Mouse (Mus musculus) kidney, adult 2 months (tissue): ENCODE measurements at regions not wholly inside any gene's neighbourhood (a gene's known extent, or its start where the extent isn't known, plus 50 kb on each side); places are given as distances from the start of the nearest gene placed in this dataset.

Experiments used
- DNase-seq: peaks from one replicate; pipeline ENCODE4 v3.0.0; 2021
- H3K27ac ChIP-seq: fragments of 200-500 bp; 2 replicates; pipeline ENCODE4 v1.5.1; 2012; ENCODE audit warnings: low read depth, low read length, control low read depth, inconsistent platforms; ENCODE audit not compliant: insufficient read depth
- H3K27me3 ChIP-seq: fragments of 200-500 bp; replicated peaks from 2 replicates; pipeline ENCODE4 v1.6.1; 2012; ENCODE audit warnings: mild to moderate bottlenecking, moderate library complexity, low read length, inconsistent platforms; ENCODE audit not compliant: control insufficient read depth, insufficient read depth
- H3K36me3 ChIP-seq: fragments of 200-500 bp; 2 replicates; pipeline ENCODE4 v1.6.1; 2012; ENCODE audit warnings: mild to moderate bottlenecking, moderate library complexity, low read length, inconsistent platforms; ENCODE audit not compliant: control insufficient read depth, insufficient read depth
- H3K4me1 ChIP-seq: fragments of 200-500 bp; 2 replicates; pipeline ENCODE4 v1.6.1; 2011; ENCODE audit warnings: low read length; ENCODE audit not compliant: control insufficient read depth, insufficient read depth
- H3K4me3 ChIP-seq: fragments of 200-500 bp; 2 replicates; pipeline ENCODE4 v1.5.1; 2011; ENCODE audit warnings: mild to moderate bottlenecking, low read depth, low read length, control low read depth; ENCODE audit not compliant: insufficient read depth
- CTCF ChIP-seq: fragments of 200-500 bp; conservative IDR thresholded peaks from 2 replicates; pipeline ENCODE4 v1.5.1; 2011; ENCODE audit warnings: low read depth, mild to moderate bottlenecking, control low read depth, low read length, moderate library complexity, mixed read lengths; ENCODE audit not compliant: insufficient read depth, insufficient read length
- POLR2A ChIP-seq: fragments of 200-500 bp; IDR thresholded peaks from one replicate; pipeline ENCODE4 v1.6.1; 2011; ENCODE audit warnings: low read depth, low read length, control low read depth
- WGBS: fragments of 180-500 bp; shearing (Covaris S2); methylation state at CpG from one replicate; pipeline ENCODE4 v1.1.7; 2018; 5-methylcytosine and 5-hydroxymethylcytosine counted together

DNA sequence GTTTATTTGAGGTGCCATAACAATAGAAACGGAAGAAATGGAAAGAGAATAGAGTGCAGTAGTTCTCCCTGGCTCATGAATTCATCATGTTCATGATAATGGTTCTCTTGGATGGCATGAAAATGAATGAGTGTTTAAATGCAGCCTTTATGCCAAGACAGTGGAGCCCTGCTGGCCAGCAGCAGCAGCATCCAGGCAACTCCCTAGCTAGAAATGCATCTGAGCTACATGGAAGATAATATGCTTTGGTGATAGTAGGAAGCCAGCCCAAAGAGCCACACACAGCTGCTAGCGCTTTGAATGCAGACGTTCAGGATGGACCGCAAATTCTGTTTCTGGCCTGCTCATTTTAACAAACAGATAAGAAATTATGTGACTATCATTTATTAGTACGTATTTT, 60.4 kb upstream of the Thsd7a start:
- Histone ChIP-seq H3K4me3 (no peak overlapping the region), H3K4me1 (no peaks in the 10 kb centered on the region), H3K36me3 (no peaks in the 10 kb centered on the region), H3K27ac (no peak overlapping the region), H3K27me3 (no peaks in the 10 kb centered on the region)
- DNase-seq, result no peak
- TF ChIP-seq CTCF (no peak), POLR2A (no peak)
- 83% methylated on average over 5 of the region's 5 CpGs for WGBS
